Mouse (Mus musculus) midbrain, embryonic 14.5 days (tissue): Measurements from ENCODE around the gene Gm17093. TPM values are rescaled to one million over a fixed set of nuclear protein-coding genes. Genes with fewer than 3 reads are reported as not detected.
"Not testable (repeated sequence)": the region's sequence is repeated elsewhere in the genome, so short reads cannot be mapped to it uniquely, and the experiment has no call there.

Experiments
- ATAC-seq: fragments of 200-750 bp; cut with Nextera tagmentation; 2 replicates; pipeline ENCODE4 v1.8.0; 2017; ENCODE audit warnings: moderate number of reproducible peaks, moderate library complexity; ENCODE audit not compliant: low FRiP score, low TSS enrichment
- DNase-seq: peaks from one replicate; pipeline ENCODE4 v3.0.0-alpha.2; 2015
- H3K27ac ChIP-seq: fragments of 300-500 bp; sonication (generic); replicated peaks from 2 replicates; pipeline ENCODE4 v1.5.1; 2014; ENCODE audit warnings: mild to moderate bottlenecking, low read depth, low read length, moderate library complexity
- H3K27me3 ChIP-seq: fragments of 300-500 bp; sonication (generic); 2 replicates; pipeline ENCODE4 v1.6.1; 2014; ENCODE audit warnings: low read length, control low read depth, mixed read lengths; ENCODE audit not compliant: control insufficient read depth, insufficient read depth
- H3K36me3 ChIP-seq: fragments of 300-500 bp; sonication (generic); 2 replicates; pipeline ENCODE4 v1.6.1; 2014; ENCODE audit warnings: low read length, control low read depth; ENCODE audit not compliant: control insufficient read depth, insufficient read depth
- H3K4me1 ChIP-seq: fragments of 300-500 bp; sonication (generic); 2 replicates; pipeline ENCODE4 v1.6.1; 2014; ENCODE audit warnings: mild to moderate bottlenecking, antibody characterized with exemption, low read length, control low read depth; ENCODE audit not compliant: control insufficient read depth, insufficient read depth
- H3K4me2 ChIP-seq: fragments of 300-500 bp; sonication (generic); 2 replicates; pipeline ENCODE4 v1.6.1; 2014; ENCODE audit warnings: mild to moderate bottlenecking, low read length, moderate library complexity
- H3K4me3 ChIP-seq: fragments of 300-500 bp; sonication (generic); replicated peaks from 2 replicates; pipeline ENCODE4 v1.5.1; 2014; ENCODE audit warnings: low read depth, low read length
- H3K9ac ChIP-seq: fragments of 300-500 bp; sonication (generic); replicated peaks from 2 replicates; pipeline ENCODE4 v1.6.1; 2014; ENCODE audit warnings: mild to moderate bottlenecking, low read length, moderate library complexity
- H3K9me3 ChIP-seq: fragments of 300-500 bp; sonication (generic); 2 replicates; pipeline ENCODE4 v1.6.1; 2016; ENCODE audit warnings: low read length, control low read depth, mixed read lengths; ENCODE audit not compliant: control insufficient read depth
- WGBS: fragments of 180-500 bp; shearing (Covaris S2); extraction: QIAGEN DNeasy Blood & Tissue Kit; methylation state at CpG from one replicate; pipeline ENCODE4 v1.1.7; 2014; 5-methylcytosine and 5-hydroxymethylcytosine counted together
- polyA plus RNA-seq: library from polyadenylated mRNA; unstranded; fragments of >200 nt; fragmentation: Nextera tagmentation; extraction: Ambion mirVana; gene quantifications from 2 replicates; pipeline ENCODE4 v1.2.1, GENCODE M21; 2014

Gene Gm17093
- polyA plus RNA-seq = not detected in 2 replicates

DNA sequence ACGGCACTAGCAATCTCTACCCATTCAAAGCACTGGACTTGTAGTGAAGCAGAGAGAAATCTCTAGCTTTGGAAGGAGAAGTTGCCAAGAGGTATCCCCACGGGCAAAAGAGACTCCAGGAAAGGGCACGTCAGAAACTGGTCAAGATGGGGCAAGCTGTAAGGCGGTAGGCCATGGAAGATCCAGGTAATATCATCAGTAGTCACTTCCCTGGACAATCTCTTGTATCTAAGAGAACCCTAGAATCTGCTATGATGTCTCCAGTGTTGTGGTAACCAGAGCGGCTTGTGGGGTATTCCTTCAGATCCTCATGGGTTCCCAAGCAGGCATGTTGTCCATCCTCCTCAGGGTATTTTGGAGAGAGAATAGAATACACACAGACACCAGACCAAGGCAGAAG lies at the start of gene Gm17093:
Gene Gm17093, plus strand, starts transcription at position 301 of the 400 bp plus-strand sequence.
- 90% methylated on average over 5 of the region's 5 CpGs for WGBS
- H3K4me3 ChIP-seq, H3K4me1 ChIP-seq, H3K9me3 ChIP-seq, DNase-seq, ATAC-seq, H3K4me2 ChIP-seq, H3K36me3 ChIP-seq, H3K9ac ChIP-seq, H3K27me3 ChIP-seq, H3K27ac ChIP-seq: not testable (repeated sequence)

DNA sequence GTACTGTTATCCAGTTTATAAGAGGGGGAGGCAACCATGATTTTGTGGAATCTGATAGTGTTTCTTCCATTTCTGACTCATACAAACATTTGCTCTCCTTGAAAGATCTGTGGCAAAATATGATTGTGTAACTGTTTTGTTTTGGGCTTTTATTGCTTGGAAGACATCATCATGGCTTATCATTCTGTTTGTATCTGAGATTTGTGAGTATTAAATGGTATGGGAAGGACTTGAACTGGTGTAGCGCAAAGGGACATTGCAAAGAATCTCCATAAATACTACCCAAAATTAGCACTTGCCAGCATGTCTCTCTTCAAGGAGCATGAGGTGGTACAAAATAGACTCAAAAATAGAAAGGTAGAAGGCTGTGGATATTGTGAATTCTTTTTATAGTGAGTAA lies 25.9 kb upstream of the Gm17093 start, which contains the start of gene BC061237:
Gene BC061237, plus strand, starts transcription at position 301 of the 400 bp plus-strand sequence.
- not testable (repeated sequence) for H3K36me3 ChIP-seq, H3K9ac ChIP-seq, ATAC-seq, H3K27ac ChIP-seq, H3K4me2 ChIP-seq, H3K9me3 ChIP-seq, DNase-seq, H3K4me1 ChIP-seq, H3K4me3 ChIP-seq, H3K27me3 ChIP-seq
- WGBS = 100% methylated on average over 1 of the region's 1 CpGs

DNA sequence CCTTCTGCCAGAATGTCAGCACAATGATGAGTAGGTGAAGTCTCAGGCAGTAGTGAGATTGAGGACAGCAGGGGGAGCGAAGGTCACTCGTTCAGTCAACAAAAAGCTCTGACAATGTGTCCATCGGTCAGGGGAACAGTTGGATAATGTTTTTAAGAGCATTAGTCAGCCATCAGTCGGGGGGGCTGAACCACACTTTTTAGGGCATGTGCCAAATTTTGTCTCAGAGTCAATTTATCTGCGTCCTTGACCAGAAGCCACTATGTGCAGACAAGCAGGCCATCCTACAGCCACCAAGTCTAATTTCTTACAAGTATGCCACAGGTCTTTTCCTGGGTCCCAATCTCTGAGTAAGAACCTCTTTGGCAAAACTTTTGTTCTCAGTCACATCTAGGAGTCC lies 29.9 kb downstream of the Gm17093 start:
- not testable (repeated sequence) for H3K9ac ChIP-seq, H3K9me3 ChIP-seq, H3K4me2 ChIP-seq, H3K4me1 ChIP-seq, H3K4me3 ChIP-seq, H3K36me3 ChIP-seq, DNase-seq, ATAC-seq, H3K27me3 ChIP-seq, H3K27ac ChIP-seq
- WGBS = 87% methylated on average over 3 of the region's 5 CpGs

Other genes with a start within 250 kb of the Gm17093 start
- not detected in 2 replicates for gene Gm8220, start 232.7 kb upstream of the Gm17093 start, polyA plus RNA-seq
- not detected in 2 replicates for gene Gm5930, start 179.7 kb upstream of the Gm17093 start, polyA plus RNA-seq
- gene Gm8229, start 152.9 kb upstream of the Gm17093 start, polyA plus RNA-seq = not detected in 2 replicates
- not detected in 2 replicates for gene Gm3371, start 107.6 kb upstream of the Gm17093 start, polyA plus RNA-seq
- not detected in 2 replicates for gene Gm8232, start 84.6 kb upstream of the Gm17093 start, polyA plus RNA-seq
- not detected in 2 replicates for gene BC061237, start 25.8 kb upstream of the Gm17093 start, polyA plus RNA-seq
- gene Gm8247, start 64.9 kb downstream of the Gm17093 start, polyA plus RNA-seq = not detected in 2 replicates
- not detected in 2 replicates for gene Gm5624, start 109.7 kb downstream of the Gm17093 start, polyA plus RNA-seq
- gene Gm8257, start 188.2 kb downstream of the Gm17093 start, polyA plus RNA-seq = not detected in 2 replicates
- gene Gm8267, start 232.1 kb downstream of the Gm17093 start, polyA plus RNA-seq = not detected in 2 replicates